Mouse (Mus musculus): Measurements from ENCODE around the gene Cpt1c. TPM values are rescaled to one million over a fixed set of nuclear protein-coding genes. Genes with fewer than 3 reads are reported as not detected.

The Cpt1c gene
- polyA plus RNA-seq, 1 experiment = not detected

DNA sequence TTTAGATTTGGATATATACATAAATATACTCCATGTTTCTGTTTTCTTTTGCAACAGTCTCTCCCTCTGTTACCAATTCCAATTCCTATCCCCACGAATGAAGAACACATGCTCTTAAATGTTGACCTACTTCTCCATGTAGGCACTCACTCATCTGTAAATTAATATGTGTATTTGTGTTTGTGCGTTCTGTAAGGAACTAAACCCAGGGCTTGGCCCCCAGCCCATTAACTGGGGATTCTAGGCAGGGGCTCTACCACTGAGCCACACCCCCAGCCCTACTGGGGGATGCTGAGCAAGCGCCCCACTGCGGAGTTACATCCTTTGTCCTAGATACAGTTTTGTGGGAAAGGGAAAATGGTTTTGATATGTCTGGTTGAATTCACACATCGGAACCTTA, 55.5 kb downstream of the Cpt1c start:
- TF ChIP-seq POLR2A (IDR thresholded peaks at IDR 0.05; ENCODE audit: insufficient read depth, low read depth, low read length) (no peak), CTCF (IDR thresholded peaks at IDR 0.05; ENCODE audit: insufficient read depth, low read depth, low read length) (no peak)
- 48% methylated on average over 5 of the region's 5 CpGs for WGBS
- peaks cover 35% of the 10 kb centered on the region for H3K4me1 ChIP-seq (ENCODE audit: control insufficient read depth, insufficient read depth, low read length)
- no peak overlapping the region for H3K27ac ChIP-seq (ENCODE audit: insufficient read depth, low read depth, low read length)
- H3K4me3 ChIP-seq (ENCODE audit: insufficient read depth, low read depth, low read length) = no peak overlapping the region

DNA sequence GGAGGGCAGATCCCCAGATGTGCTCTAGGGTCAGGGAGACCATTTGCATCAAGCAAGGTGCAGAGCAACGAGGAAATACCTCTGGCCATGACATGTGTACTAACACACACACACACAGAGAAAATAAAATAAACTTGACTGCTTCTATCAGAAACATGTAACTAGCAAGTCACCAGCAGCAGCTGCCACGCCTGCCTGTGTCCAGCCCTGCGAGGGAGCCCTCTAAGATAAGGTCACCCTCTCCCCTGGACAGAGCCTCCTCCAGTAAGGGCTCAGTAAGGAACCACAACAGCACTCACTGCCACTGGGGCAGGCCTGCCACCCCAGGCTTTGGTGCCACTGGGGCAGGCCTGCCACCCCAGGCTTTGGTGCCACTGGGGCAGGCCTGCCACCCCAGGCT, 56.4 kb downstream of the Cpt1c start:
- H3K4me1 ChIP-seq (ENCODE audit: control insufficient read depth, insufficient read depth, low read length) = peaks cover 35% of the 10 kb centered on the region
- peak overlapping the region; percentile 85 for H3K27ac ChIP-seq (ENCODE audit: insufficient read depth, low read depth, low read length)
- WGBS = 56% methylated on average over 3 of the region's 3 CpGs
- no peak overlapping the region for H3K4me3 ChIP-seq (ENCODE audit: insufficient read depth, low read depth, low read length)
- TF ChIP-seq POLR2A (IDR thresholded peaks at IDR 0.05; ENCODE audit: insufficient read depth, low read depth, low read length) = no peak
- TF ChIP-seq CTCF (IDR thresholded peaks at IDR 0.05; ENCODE audit: insufficient read depth, low read depth, low read length) = no peak

DNA sequence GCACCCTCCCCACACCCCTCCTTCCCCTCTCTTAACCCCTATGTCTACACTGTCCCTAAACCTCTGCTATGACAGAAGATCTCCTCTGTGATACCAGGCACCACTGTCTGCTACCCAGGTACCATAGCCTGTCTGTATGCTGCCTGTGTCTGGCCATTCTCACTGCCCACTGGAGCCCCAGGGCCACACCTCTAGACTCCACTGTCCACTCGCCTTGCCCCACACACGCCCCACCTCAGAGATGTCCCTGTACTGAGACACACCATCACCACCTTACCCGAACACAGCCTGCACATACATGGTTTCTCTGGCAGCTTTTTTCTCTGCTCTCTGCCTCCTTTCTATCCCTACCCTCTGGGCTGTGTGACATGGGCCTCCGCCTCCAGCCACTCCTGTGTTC, 57.8 kb downstream of the Cpt1c start:
- 83% methylated on average over 4 of the region's 4 CpGs for WGBS
- TF ChIP-seq CTCF (IDR thresholded peaks at IDR 0.05; ENCODE audit: insufficient read depth, low read depth, low read length) = no peak
- peak overlapping the region; percentile 85; the same call in 1 of the 2 replicates for H3K27ac ChIP-seq (ENCODE audit: insufficient read depth, low read depth, low read length)
- peaks cover 31% of the 10 kb centered on the region for H3K4me1 ChIP-seq (ENCODE audit: control insufficient read depth, insufficient read depth, low read length)
- no peak overlapping the region for H3K4me3 ChIP-seq (ENCODE audit: insufficient read depth, low read depth, low read length)

DNA sequence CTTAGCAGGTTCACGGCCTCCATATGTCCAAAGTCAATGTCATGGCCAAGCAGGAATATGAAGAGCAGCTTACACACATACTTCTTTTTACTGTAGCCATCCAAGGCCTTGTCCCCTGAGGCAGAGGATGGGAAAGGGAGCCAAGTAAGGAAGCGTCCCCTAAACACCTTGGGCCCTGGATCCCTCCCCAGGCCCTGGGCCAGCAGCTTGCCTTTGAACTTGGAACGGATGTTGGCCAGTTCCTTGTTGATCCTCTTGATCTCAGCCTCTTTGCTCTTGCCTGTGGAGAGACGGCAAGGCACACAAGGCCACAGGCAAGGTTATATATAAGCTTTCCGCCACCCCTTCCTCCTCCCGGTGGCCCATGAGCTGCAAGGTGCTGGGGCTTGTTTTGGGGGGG, 58.5 kb downstream of the Cpt1c start:
- TF ChIP-seq CTCF (IDR thresholded peaks at IDR 0.05; ENCODE audit: insufficient read depth, low read depth, low read length) = no peak
- TF ChIP-seq POLR2A (IDR thresholded peaks at IDR 0.05; ENCODE audit: insufficient read depth, low read depth, low read length) = no peak
- H3K4me3 ChIP-seq (ENCODE audit: insufficient read depth, low read depth, low read length) = no peak overlapping the region
- H3K4me1 ChIP-seq (ENCODE audit: control insufficient read depth, insufficient read depth, low read length) = peaks cover 28% of the 10 kb centered on the region
- no peak overlapping the region for H3K27ac ChIP-seq (ENCODE audit: insufficient read depth, low read depth, low read length)
- WGBS = 69% methylated on average over 6 of the region's 6 CpGs

DNA sequence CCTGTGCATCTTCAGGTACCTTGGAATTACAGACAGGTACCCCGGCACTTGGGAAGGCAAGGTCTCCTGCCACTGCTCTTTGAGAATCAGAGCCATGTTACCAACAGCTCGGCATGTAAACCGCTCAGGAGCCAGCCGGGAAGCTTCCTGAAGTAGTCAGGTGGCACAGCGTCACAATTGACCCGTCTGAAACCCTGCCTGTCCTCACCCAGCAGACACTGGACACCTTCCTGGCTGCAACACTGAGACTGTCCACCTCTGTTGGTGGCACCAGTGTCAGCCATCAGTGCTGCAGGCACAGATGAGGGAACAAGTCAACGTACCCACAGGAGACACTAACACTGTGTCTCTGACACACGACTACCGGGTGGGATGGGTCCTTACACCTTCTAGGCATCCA, 59.3 kb downstream of the Cpt1c start:
- WGBS = 87% methylated on average over 9 of the region's 9 CpGs
- H3K27ac ChIP-seq (ENCODE audit: insufficient read depth, low read depth, low read length) = no peak overlapping the region
- no peak overlapping the region for H3K4me3 ChIP-seq (ENCODE audit: insufficient read depth, low read depth, low read length)
- H3K4me1 ChIP-seq (ENCODE audit: control insufficient read depth, insufficient read depth, low read length) = peaks cover 31% of the 10 kb centered on the region
- no peak for TF ChIP-seq POLR2A (IDR thresholded peaks at IDR 0.05; ENCODE audit: insufficient read depth, low read depth, low read length)
- no peak for TF ChIP-seq CTCF (IDR thresholded peaks at IDR 0.05; ENCODE audit: insufficient read depth, low read depth, low read length)

DNA sequence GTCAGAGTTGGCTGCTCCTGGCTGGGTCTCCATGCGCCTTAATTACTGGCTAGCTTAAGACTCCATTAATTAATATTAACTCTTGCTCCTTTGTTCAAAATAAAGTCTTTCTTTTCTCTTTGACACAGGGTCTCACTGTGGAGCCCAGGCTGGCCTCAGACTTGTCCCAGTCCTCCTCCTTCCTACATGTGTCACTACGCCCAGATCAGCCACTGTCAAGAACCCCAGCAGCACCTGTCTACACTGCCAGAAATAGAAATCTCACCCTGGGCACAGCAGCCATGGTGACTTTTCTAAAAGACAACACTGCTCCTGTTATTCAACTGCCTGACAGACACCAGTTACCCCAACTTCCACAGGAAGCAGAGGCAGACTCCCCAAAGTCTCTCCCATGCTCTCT, 60.3 kb downstream of the Cpt1c start:
- WGBS = 62% methylated on average over 2 of the region's 2 CpGs
- peaks cover 39% of the 10 kb centered on the region for H3K4me1 ChIP-seq (ENCODE audit: control insufficient read depth, insufficient read depth, low read length)
- no peak overlapping the region for H3K27ac ChIP-seq (ENCODE audit: insufficient read depth, low read depth, low read length)
- H3K4me3 ChIP-seq (ENCODE audit: insufficient read depth, low read depth, low read length) = no peak overlapping the region
- TF ChIP-seq POLR2A (IDR thresholded peaks at IDR 0.05; ENCODE audit: insufficient read depth, low read depth, low read length) = no peak
- no peak for TF ChIP-seq CTCF (IDR thresholded peaks at IDR 0.05; ENCODE audit: insufficient read depth, low read depth, low read length)

Other genes with a start within 250 kb of the Cpt1c start
- not detected in 2 replicates for gene Vrk3, start 226.4 kb downstream of the Cpt1c start, polyA plus RNA-seq (2012; ENCODE audit: insufficient read depth, insufficient read length, low replicate concordance, missing spikeins)
- gene Zfp473, start 223.8 kb downstream of the Cpt1c start, polyA plus RNA-seq (2012; ENCODE audit: insufficient read depth, insufficient read length, low replicate concordance, missing spikeins) = not detected in 2 replicates
- not detected in 2 replicates for gene Nup62, start 158.8 kb downstream of the Cpt1c start, polyA plus RNA-seq (2012; ENCODE audit: insufficient read depth, insufficient read length, low replicate concordance, missing spikeins)
- gene Il4i1, start 158.5 kb downstream of the Cpt1c start, polyA plus RNA-seq (2012; ENCODE audit: insufficient read depth, insufficient read length, low replicate concordance, missing spikeins) = not detected in 2 replicates
- gene Atf5, start 158.2 kb downstream of the Cpt1c start, polyA plus RNA-seq (2012; ENCODE audit: insufficient read depth, insufficient read length, low replicate concordance, missing spikeins) = not detected in 2 replicates
- not detected in 2 replicates for gene Akt1s1, start 125.9 kb downstream of the Cpt1c start, polyA plus RNA-seq (2012; ENCODE audit: insufficient read depth, insufficient read length, low replicate concordance, missing spikeins)
- gene Tbc1d17, start 125.8 kb downstream of the Cpt1c start, polyA plus RNA-seq (2012; ENCODE audit: insufficient read depth, insufficient read length, low replicate concordance, missing spikeins) = not detected in 2 replicates
- gene Pnkp, start 117.7 kb downstream of the Cpt1c start, polyA plus RNA-seq (2012; ENCODE audit: insufficient read depth, insufficient read length, low replicate concordance, missing spikeins) = not detected in 2 replicates
- gene Ptov1, start 105.1 kb downstream of the Cpt1c start, polyA plus RNA-seq (2012; ENCODE audit: insufficient read depth, insufficient read length, low replicate concordance, missing spikeins) = not detected in 2 replicates
- gene Med25, start 82.1 kb downstream of the Cpt1c start, polyA plus RNA-seq (2012; ENCODE audit: insufficient read depth, insufficient read length, low replicate concordance, missing spikeins) = not detected in 2 replicates
- gene Fuz, start 78.8 kb downstream of the Cpt1c start, polyA plus RNA-seq (2012; ENCODE audit: insufficient read depth, insufficient read length, low replicate concordance, missing spikeins) = not detected in 2 replicates
- gene Ap2a1, start 45.4 kb downstream of the Cpt1c start, polyA plus RNA-seq (2012; ENCODE audit: insufficient read depth, insufficient read length, low replicate concordance, missing spikeins) = not detected in 2 replicates
- gene Tsks, start 31.6 kb downstream of the Cpt1c start, polyA plus RNA-seq (2012; ENCODE audit: insufficient read depth, insufficient read length, low replicate concordance, missing spikeins) = not detected in 2 replicates
- gene Prmt1, start 11.7 kb upstream of the Cpt1c start, polyA plus RNA-seq (2012; ENCODE audit: insufficient read depth, insufficient read length, low replicate concordance, missing spikeins) = not detected in 2 replicates
- gene Irf3, start 22.8 kb upstream of the Cpt1c start, polyA plus RNA-seq (2012; ENCODE audit: insufficient read depth, insufficient read length, low replicate concordance, missing spikeins) = not detected in 2 replicates
- not detected in 2 replicates for gene Bcl2l12, start 23.9 kb upstream of the Cpt1c start, polyA plus RNA-seq (2012; ENCODE audit: insufficient read depth, insufficient read length, low replicate concordance, missing spikeins)
- not detected in 2 replicates for gene Scaf1, start 41.5 kb upstream of the Cpt1c start, polyA plus RNA-seq (2012; ENCODE audit: insufficient read depth, insufficient read length, low replicate concordance, missing spikeins)
- gene Rras, start 43.1 kb upstream of the Cpt1c start, polyA plus RNA-seq (2012; ENCODE audit: insufficient read depth, insufficient read length, low replicate concordance, missing spikeins) = not detected in 2 replicates
- gene Prr12, start 78.0 kb upstream of the Cpt1c start, polyA plus RNA-seq (2012; ENCODE audit: insufficient read depth, insufficient read length, low replicate concordance, missing spikeins) = not detected in 2 replicates
- not detected in 2 replicates for gene Nosip, start 87.6 kb upstream of the Cpt1c start, polyA plus RNA-seq (2012; ENCODE audit: insufficient read depth, insufficient read length, low replicate concordance, missing spikeins)
- gene Prrg2, start 87.8 kb upstream of the Cpt1c start, polyA plus RNA-seq (2012; ENCODE audit: insufficient read depth, insufficient read length, low replicate concordance, missing spikeins) = not detected in 2 replicates
- not detected in 2 replicates for gene Rcn3, start 117.4 kb upstream of the Cpt1c start, polyA plus RNA-seq (2012; ENCODE audit: insufficient read depth, insufficient read length, low replicate concordance, missing spikeins)
- gene Fcgrt, start 129.0 kb upstream of the Cpt1c start, polyA plus RNA-seq (2012; ENCODE audit: insufficient read depth, insufficient read length, low replicate concordance, missing spikeins) = not detected in 2 replicates
- gene Rps11, start 149.6 kb upstream of the Cpt1c start, polyA plus RNA-seq (2012; ENCODE audit: insufficient read depth, insufficient read length, low replicate concordance, missing spikeins) = 657 TPM in 1 of 2 replicates, not detected in the other
- 1,205 and 1,268 TPM in 2 replicates for gene Rpl13a, start 153.9 kb upstream of the Cpt1c start, polyA plus RNA-seq (2012; ENCODE audit: insufficient read depth, insufficient read length, low replicate concordance, missing spikeins)
- not detected in 2 replicates for gene Gm45713, start 161.4 kb upstream of the Cpt1c start, polyA plus RNA-seq (2012; ENCODE audit: insufficient read depth, insufficient read length, low replicate concordance, missing spikeins)
- not detected in 2 replicates for gene Flt3l, start 161.6 kb upstream of the Cpt1c start, polyA plus RNA-seq (2012; ENCODE audit: insufficient read depth, insufficient read length, low replicate concordance, missing spikeins)
- gene Pih1d1, start 179.5 kb upstream of the Cpt1c start, polyA plus RNA-seq (2012; ENCODE audit: insufficient read depth, insufficient read length, low replicate concordance, missing spikeins) = not detected in 2 replicates
- gene Aldh16a1, start 179.7 kb upstream of the Cpt1c start, polyA plus RNA-seq (2012; ENCODE audit: insufficient read depth, insufficient read length, low replicate concordance, missing spikeins) = not detected in 2 replicates
- gene Slc17a7, start 189.1 kb upstream of the Cpt1c start, polyA plus RNA-seq (2012; ENCODE audit: insufficient read depth, insufficient read length, low replicate concordance, missing spikeins) = not detected in 2 replicates
- gene Gfy, start 204.7 kb upstream of the Cpt1c start, polyA plus RNA-seq (2012; ENCODE audit: insufficient read depth, insufficient read length, low replicate concordance, missing spikeins) = not detected in 2 replicates
- not detected in 2 replicates for gene Pth2, start 206.1 kb upstream of the Cpt1c start, polyA plus RNA-seq (2012; ENCODE audit: insufficient read depth, insufficient read length, low replicate concordance, missing spikeins)
- gene Ccdc155, start 230.0 kb upstream of the Cpt1c start, polyA plus RNA-seq (2012; ENCODE audit: insufficient read depth, insufficient read length, low replicate concordance, missing spikeins) = not detected in 2 replicates
- not detected in 2 replicates for gene Dkkl1, start 237.3 kb upstream of the Cpt1c start, polyA plus RNA-seq (2012; ENCODE audit: insufficient read depth, insufficient read length, low replicate concordance, missing spikeins)
- not detected in 2 replicates for gene Tead2, start 240.9 kb upstream of the Cpt1c start, polyA plus RNA-seq (2012; ENCODE audit: insufficient read depth, insufficient read length, low replicate concordance, missing spikeins)